Mouse (Mus musculus) megakaryocyte, adult 5-6 weeks (primary cell): ENCODE results near the gene Plek. TPM values are rescaled to one million over a fixed set of nuclear protein-coding genes. Genes with fewer than 3 reads are reported as not detected.
A peak's percentile ranks its signal among the peaks of the same experiment; 100 is the strongest.

Experiments used
- ATAC-seq: 2 replicates; pipeline ENCODE4 v1.8.0; 2016; ENCODE audit warnings: mild to moderate bottlenecking, inconsistent platforms; ENCODE audit not compliant: poor library complexity, severe bottlenecking
- total RNA-seq, 2 experiments: library from RNA; stranded (forward) in 1 of 2; stranded (reverse) in 1 of 2; fragments of 153-499, 151-499 nt in 1 of 2; fragments of 221-1000, 200-1000 nt in 1 of 2; gene quantifications; 2 replicates each; pipeline versions ENCODE4 v1.2.3 to v1.2.4; 2015 to 2017

The Plek gene
- total RNA-seq, 2 experiments from 2014 or later = 124 to 132 TPM

- ATAC-seq = peak; percentile 93
These were observed 101.0 kb downstream of the Plek start, which contains the start of gene Fbxo48 for GRCm38 (mm10) chr11:16950976-16951760. Gene Fbxo48, plus strand, starts transcription at chr11:16951375.

- no peak for ATAC-seq
These were observed 101.8 kb downstream of the Plek start for GRCm38 (mm10) chr11:16950226-16950975.

DNA sequence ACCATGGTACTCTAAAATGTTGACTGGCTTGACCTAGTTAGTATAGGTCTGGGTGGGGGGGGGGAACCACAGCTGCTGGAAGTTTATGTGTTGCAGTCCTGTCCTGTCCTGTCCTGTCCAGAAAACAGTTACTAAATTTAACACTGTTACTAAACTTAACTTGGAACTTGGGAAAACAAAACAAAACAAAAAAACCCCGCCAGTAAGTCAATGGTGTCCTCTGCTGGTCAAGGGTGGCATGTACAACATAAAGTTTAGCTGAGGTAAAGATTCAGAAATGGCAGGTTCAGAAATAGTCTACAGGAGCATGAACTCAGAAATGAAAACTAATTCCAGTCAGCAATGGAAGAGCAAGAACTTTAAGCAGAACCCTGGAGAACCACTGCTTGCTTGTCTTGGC, 103.4 kb downstream of the Plek start:
- ATAC-seq = no peak

DNA sequence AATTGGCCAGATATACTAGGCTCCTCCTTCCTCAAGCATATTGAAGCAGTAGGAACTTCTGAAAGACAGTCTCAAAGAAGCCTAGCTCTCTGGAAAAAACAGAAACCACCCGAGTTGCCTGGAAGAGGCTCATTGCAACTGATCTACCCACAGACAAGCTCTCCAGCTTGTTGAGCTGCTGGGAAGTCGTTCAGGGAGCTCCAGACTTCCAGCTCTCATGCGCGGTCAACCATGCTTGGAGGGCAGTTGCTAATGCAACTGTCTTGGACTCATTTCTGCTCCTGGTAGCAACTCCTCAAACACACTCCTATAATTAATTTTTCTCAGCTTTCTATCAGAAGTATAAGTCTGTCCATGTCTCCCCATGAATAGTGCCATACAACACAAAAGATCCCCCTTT, 109.2 kb downstream of the Plek start:
- ATAC-seq = no peak

GRCm38 (mm10) chr11:16941973-16942452, 110.2 kb downstream of the Plek start:
- ATAC-seq = no peak

DNA sequence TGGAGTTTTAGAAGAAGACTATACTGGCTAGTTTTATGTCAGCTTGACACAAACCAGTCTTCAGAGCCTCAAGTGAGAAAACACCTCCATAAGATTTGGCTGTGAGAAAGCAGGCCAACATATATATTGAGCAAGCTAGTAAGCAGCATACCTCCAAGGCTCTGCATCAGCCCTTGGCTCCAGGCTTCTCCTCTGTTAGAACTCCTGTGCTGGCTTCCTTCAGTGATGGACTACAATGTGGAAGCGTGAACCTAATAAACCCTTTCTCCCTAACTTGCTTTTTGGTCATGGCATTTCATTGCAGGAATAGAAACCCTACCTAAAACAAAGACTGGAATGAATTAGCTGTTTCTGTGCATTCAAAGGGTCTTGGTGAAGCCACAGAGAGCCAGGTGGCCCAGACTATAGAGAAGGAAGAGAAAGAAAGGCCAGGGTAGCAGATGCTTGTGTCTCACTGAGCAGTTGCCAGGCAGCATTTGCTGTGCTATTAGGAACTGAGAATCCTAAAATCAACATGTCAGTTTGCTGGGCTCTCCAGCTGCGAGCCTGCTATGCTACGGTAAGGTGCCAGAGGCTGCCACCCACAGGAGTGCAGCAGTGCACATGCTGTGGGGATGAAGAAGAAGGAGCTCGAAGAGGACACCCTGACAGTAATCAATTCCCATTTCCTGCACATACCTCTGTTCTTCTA, 110.9 kb downstream of the Plek start:
- ATAC-seq = peak; percentile 62

DNA sequence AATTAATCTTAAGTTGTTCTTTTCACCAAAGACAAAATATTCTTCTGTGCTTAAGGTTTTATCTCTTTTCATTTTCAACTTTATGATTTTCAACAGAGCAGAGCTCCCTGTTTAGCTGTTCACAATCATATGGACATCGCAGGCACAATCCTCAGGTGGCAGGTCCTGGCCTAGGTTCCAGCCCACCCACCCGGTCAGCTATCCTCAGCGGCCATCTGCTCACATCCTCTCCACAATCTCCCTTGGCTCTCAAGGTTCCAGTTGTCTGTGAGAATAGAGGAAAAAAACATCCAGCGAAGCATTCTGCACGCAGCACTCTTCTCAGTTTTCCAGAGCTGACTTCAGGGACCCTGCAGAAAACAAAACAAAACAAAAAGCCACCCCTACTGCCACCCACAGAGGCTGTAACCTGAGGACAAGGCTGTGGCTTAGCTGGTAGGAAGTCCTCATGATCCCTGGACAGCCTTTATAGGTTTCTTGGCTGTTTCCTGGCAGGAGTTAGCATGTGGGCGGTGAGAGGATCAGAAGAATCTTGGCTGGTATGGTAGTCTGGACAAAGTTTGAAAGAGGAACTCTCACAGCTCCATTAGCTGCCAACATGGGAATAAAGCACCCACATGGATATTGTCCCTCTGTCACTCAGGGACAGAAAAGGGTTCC, 116.5 kb downstream of the Plek start:
- no peak for ATAC-seq

DNA sequence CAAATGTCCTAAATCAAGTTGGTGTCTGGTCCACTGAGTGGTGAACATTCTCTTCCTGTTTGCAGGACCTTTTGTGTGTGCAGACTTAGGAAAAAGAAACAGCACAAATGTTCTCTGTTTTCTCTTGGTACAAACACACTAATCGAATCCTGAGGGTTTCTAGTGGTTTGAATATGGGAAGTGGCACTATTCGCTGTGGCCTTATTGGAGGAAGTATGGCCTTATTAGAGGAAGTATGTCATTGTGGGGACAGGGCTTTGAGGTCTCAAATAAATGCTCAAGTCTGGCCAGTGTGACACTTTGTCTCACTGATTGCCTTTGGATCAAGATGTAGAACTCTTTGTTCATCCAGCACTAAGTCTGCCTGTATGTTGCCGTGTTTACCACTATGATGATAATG, 120.0 kb downstream of the Plek start:
- ATAC-seq = peak; percentile 99

Other genes with a start within 250 kb of the Plek start
- 10.6 and 11.4 TPM in 2 replicates for gene Fbxo48, start 101.0 kb downstream of the Plek start, total RNA-seq (2015)
- 11.3 and 12.2 TPM in 2 replicates for gene Fbxo48, start 101.0 kb downstream of the Plek start, total RNA-seq (2017)
- gene Cnrip1, start 795 bp downstream of the Plek start, total RNA-seq (2015) = 0.51 and 0.89 TPM in 2 replicates
- gene Cnrip1, start 795 bp downstream of the Plek start, total RNA-seq (2017) = 0.66 TPM in 1 of 2 replicates, not detected in the other
- gene Ppp3r1, start 106.9 kb upstream of the Plek start, total RNA-seq (2015) = 66.9 and 72.9 TPM in 2 replicates
- gene Ppp3r1, start 106.9 kb upstream of the Plek start, total RNA-seq (2017) = 79.8 and 91.7 TPM in 2 replicates
- 9.2 and 13.9 TPM in 2 replicates for gene Wdr92, start 129.7 kb upstream of the Plek start, total RNA-seq (2015)
- 13.6 and 16.4 TPM in 2 replicates for gene Wdr92, start 129.7 kb upstream of the Plek start, total RNA-seq (2017)
- gene Pno1, start 159.2 kb upstream of the Plek start, total RNA-seq (2015) = 27.7 and 32.5 TPM in 2 replicates
- 40.7 and 49.6 TPM in 2 replicates for gene Pno1, start 159.2 kb upstream of the Plek start, total RNA-seq (2017)
- 56.0 and 56.7 TPM in 2 replicates for gene C1d, start 205.2 kb upstream of the Plek start, total RNA-seq (2015)
- 44.9 and 52.2 TPM in 2 replicates for gene C1d, start 205.2 kb upstream of the Plek start, total RNA-seq (2017)